Mouse (Mus musculus): ENCODE data around the gene Setd1b. TPM values are rescaled to one million over a fixed set of nuclear protein-coding genes. Genes with fewer than 3 reads are reported as not detected.
A peak's percentile ranks its signal among the peaks of the same experiment; 100 is the strongest.

Setd1b gene
- total and polyA plus RNA-seq, 2 experiments = 1.8 to 7.2 TPM

GRCm38 (mm10) chr5:123114924-123115323 lies 27.1 kb upstream of the Setd1b start:
- Histone ChIP-seq H3K79me2 (ENCODE audit: control insufficient read depth, insufficient read depth, low read length) (no peaks in the 10 kb centered on the region), H3K27me3 (ENCODE audit: control insufficient read depth, insufficient read depth, low read length) (no peaks in the 10 kb centered on the region), H3K4me1 (ENCODE audit: control insufficient read depth, insufficient read depth, low read length) (no peaks in the 10 kb centered on the region), H3K36me3 (ENCODE audit: control insufficient read depth, insufficient read depth, low read length) (no peaks in the 10 kb centered on the region), H3K4me3 (ENCODE audit: insufficient read depth, low read depth, low read length) (no peak overlapping the region), H3K27ac (replicated peaks; ENCODE audit: insufficient read depth, low read depth, low read length) (no peak overlapping the region), H3K9ac (ENCODE audit: low read depth, low read length) (no peak overlapping the region)
- TF ChIP-seq CTCF (IDR thresholded peaks at IDR 0.05; ENCODE audit: low read depth, low read length) (peak; percentile 24; the same call in 1 of the 2 replicates), POLR2A (IDR thresholded peaks at IDR 0.05; ENCODE audit: extremely low read depth, insufficient read depth, low read length) (no peak)
- DNase-seq (ENCODE audit: extremely low read depth, low read depth, low spot score) = no peak
- WGBS = 81% methylated on average over 7 of the region's 7 CpGs

DNA sequence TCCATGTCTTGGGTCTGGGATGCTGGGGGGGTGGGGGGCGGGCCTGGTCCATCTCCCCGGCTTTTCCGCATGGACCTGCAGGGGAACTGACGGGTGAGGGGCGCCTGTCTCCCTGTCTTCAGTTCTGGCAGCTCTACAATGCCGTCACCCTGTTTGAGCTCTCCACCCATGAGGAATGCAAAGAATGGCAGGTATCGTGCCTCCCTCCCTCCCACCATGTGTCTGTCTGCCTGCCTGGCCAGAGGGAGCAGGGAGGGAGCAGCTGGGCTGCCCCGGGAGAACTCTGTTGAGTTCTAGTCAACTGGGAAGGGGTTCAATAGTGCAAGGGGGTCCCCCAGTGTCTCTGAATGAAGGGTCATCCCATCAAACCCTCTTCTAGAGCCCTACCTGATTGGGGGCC lies 25.9 kb upstream of the Setd1b start:
- no peak overlapping the region for H3K9ac ChIP-seq (ENCODE audit: low read depth, low read length)
- H3K4me3 ChIP-seq (ENCODE audit: insufficient read depth, low read depth, low read length) = no peak overlapping the region
- no peaks in the 10 kb centered on the region for H3K79me2 ChIP-seq (ENCODE audit: control insufficient read depth, insufficient read depth, low read length)
- H3K4me1 ChIP-seq (ENCODE audit: control insufficient read depth, insufficient read depth, low read length) = no peaks in the 10 kb centered on the region
- no peak for DNase-seq (ENCODE audit: extremely low read depth, low read depth, low spot score)
- H3K27me3 ChIP-seq (ENCODE audit: control insufficient read depth, insufficient read depth, low read length) = no peaks in the 10 kb centered on the region
- WGBS = 89% methylated on average over 8 of the region's 8 CpGs
- no peak for TF ChIP-seq POLR2A (IDR thresholded peaks at IDR 0.05; ENCODE audit: extremely low read depth, insufficient read depth, low read length)
- no peak for TF ChIP-seq CTCF (IDR thresholded peaks at IDR 0.05; ENCODE audit: low read depth, low read length)
- H3K27ac ChIP-seq (replicated peaks; ENCODE audit: insufficient read depth, low read depth, low read length) = no peak overlapping the region
- H3K36me3 ChIP-seq (ENCODE audit: control insufficient read depth, insufficient read depth, low read length) = no peaks in the 10 kb centered on the region

GRCm38 (mm10) chr5:123117257-123117656 lies 24.7 kb upstream of the Setd1b start:
- Histone ChIP-seq H3K9ac (ENCODE audit: low read depth, low read length) (no peak overlapping the region), H3K27ac (replicated peaks; ENCODE audit: insufficient read depth, low read depth, low read length) (no peak overlapping the region), H3K27me3 (ENCODE audit: control insufficient read depth, insufficient read depth, low read length) (no peaks in the 10 kb centered on the region), H3K4me3 (ENCODE audit: insufficient read depth, low read depth, low read length) (no peak overlapping the region), H3K4me1 (ENCODE audit: control insufficient read depth, insufficient read depth, low read length) (no peaks in the 10 kb centered on the region), H3K36me3 (ENCODE audit: control insufficient read depth, insufficient read depth, low read length) (no peaks in the 10 kb centered on the region), H3K79me2 (ENCODE audit: control insufficient read depth, insufficient read depth, low read length) (no peaks in the 10 kb centered on the region)
- TF ChIP-seq POLR2A (IDR thresholded peaks at IDR 0.05; ENCODE audit: extremely low read depth, insufficient read depth, low read length) = no peak
- TF ChIP-seq CTCF (IDR thresholded peaks at IDR 0.05; ENCODE audit: low read depth, low read length) = peak; percentile 87
- DNase-seq (ENCODE audit: extremely low read depth, low read depth, low spot score) = peak; percentile 30
- WGBS = 37% methylated on average over 10 of the region's 10 CpGs

- H3K36me3 ChIP-seq (ENCODE audit: control insufficient read depth, insufficient read depth, low read length) = no peaks in the 10 kb centered on the region
- 49% methylated on average over 8 of the region's 8 CpGs for WGBS
These were observed 24.2 kb upstream of the Setd1b start for GRCm38 (mm10) chr5:123117773-123118172.

GRCm38 (mm10) chr5:123118826-123119225 lies 23.2 kb upstream of the Setd1b start:
- H3K27ac ChIP-seq (replicated peaks; ENCODE audit: insufficient read depth, low read depth, low read length) = no peak overlapping the region
- no peaks in the 10 kb centered on the region for H3K79me2 ChIP-seq (ENCODE audit: control insufficient read depth, insufficient read depth, low read length)
- WGBS = 79% methylated on average over 10 of the region's 10 CpGs
- no peak for DNase-seq (ENCODE audit: extremely low read depth, low read depth, low spot score)
- no peaks in the 10 kb centered on the region for H3K4me1 ChIP-seq (ENCODE audit: control insufficient read depth, insufficient read depth, low read length)
- no peak overlapping the region for H3K4me3 ChIP-seq (ENCODE audit: insufficient read depth, low read depth, low read length)
- TF ChIP-seq CTCF (IDR thresholded peaks at IDR 0.05; ENCODE audit: low read depth, low read length) = no peak
- no peak for TF ChIP-seq POLR2A (IDR thresholded peaks at IDR 0.05; ENCODE audit: extremely low read depth, insufficient read depth, low read length)
- H3K27me3 ChIP-seq (ENCODE audit: control insufficient read depth, insufficient read depth, low read length) = no peaks in the 10 kb centered on the region
- H3K9ac ChIP-seq (ENCODE audit: low read depth, low read length) = no peak overlapping the region
- H3K36me3 ChIP-seq (ENCODE audit: control insufficient read depth, insufficient read depth, low read length) = no peaks in the 10 kb centered on the region

More at GRCm38 (mm10) chr5:123117773-123118172, 24.2 kb upstream of the Setd1b start:
- no peaks in the 10 kb centered on the region for H3K4me1 ChIP-seq (ENCODE audit: control insufficient read depth, insufficient read depth, low read length)
- H3K9ac ChIP-seq (ENCODE audit: low read depth, low read length) = no peak overlapping the region
- DNase-seq (ENCODE audit: extremely low read depth, low read depth, low spot score) = peak; percentile 43
- H3K4me3 ChIP-seq (ENCODE audit: insufficient read depth, low read depth, low read length) = no peak overlapping the region
- H3K79me2 ChIP-seq (ENCODE audit: control insufficient read depth, insufficient read depth, low read length) = no peaks in the 10 kb centered on the region
- TF ChIP-seq CTCF (IDR thresholded peaks at IDR 0.05; ENCODE audit: low read depth, low read length) = no peak
- no peak for TF ChIP-seq POLR2A (IDR thresholded peaks at IDR 0.05; ENCODE audit: extremely low read depth, insufficient read depth, low read length)
- no peak overlapping the region for H3K27ac ChIP-seq (replicated peaks; ENCODE audit: insufficient read depth, low read depth, low read length)
- H3K27me3 ChIP-seq (ENCODE audit: control insufficient read depth, insufficient read depth, low read length) = no peaks in the 10 kb centered on the region

DNA sequence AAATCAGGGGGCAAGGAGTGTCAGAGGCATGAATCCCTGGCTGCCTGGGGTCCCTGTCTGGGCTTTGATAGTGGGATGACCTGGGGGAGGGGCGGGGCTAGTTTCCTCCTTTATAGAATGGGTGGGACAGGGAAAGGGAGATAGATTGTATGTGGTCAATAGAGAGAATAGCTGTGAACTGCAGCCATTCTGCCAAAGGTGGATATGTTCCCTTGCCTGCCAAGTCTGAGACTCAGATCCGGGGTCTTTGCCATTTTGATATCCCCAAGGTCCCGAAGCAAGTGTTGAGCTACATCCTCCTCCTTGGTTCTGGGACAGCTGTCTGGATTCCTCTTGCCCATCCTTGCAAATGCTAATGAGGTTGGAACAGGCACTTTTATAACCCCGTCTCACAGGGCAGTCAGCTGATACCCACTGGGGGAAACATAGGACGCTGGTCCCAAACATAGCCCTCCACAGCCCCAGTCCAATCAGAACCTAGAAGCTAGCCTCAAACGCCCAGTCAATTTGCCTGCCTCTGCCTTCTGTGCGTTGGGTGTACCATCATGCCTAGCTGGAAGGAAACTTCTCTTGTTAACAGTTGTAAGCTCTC lies 21.3 kb upstream of the Setd1b start:
- Histone ChIP-seq H3K27ac (replicated peaks; ENCODE audit: insufficient read depth, low read depth, low read length) (no peak overlapping the region), H3K36me3 (ENCODE audit: control insufficient read depth, insufficient read depth, low read length) (no peaks in the 10 kb centered on the region), H3K9ac (ENCODE audit: low read depth, low read length) (no peak overlapping the region), H3K27me3 (ENCODE audit: control insufficient read depth, insufficient read depth, low read length) (no peaks in the 10 kb centered on the region), H3K4me3 (ENCODE audit: insufficient read depth, low read depth, low read length) (no peak overlapping the region), H3K4me1 (ENCODE audit: control insufficient read depth, insufficient read depth, low read length) (no peaks in the 10 kb centered on the region), H3K79me2 (ENCODE audit: control insufficient read depth, insufficient read depth, low read length) (no peaks in the 10 kb centered on the region)
- WGBS = 86% methylated on average over 7 of the region's 7 CpGs
- no peak for DNase-seq (ENCODE audit: extremely low read depth, low read depth, low spot score)
- no peak for TF ChIP-seq POLR2A (IDR thresholded peaks at IDR 0.05; ENCODE audit: extremely low read depth, insufficient read depth, low read length)
- no peak for TF ChIP-seq CTCF (IDR thresholded peaks at IDR 0.05; ENCODE audit: low read depth, low read length)
